ENCODE assay signal across 27 mouse cellular contexts in genomic region chr13:102094193-102094592, GRCm38 (mm10).
DNase-seq lines count a peak whose midpoint lies in the region; ATAC-seq and TF ChIP-seq lines count a peak whose summit lies in the region.
"Had no signal": no experiment of that assay in that cellular context is flagged by ENCODE, and none has a peak within 500 bp of the region (broad histone marks: within the 10 kb centered on the region; RNA-seq: fewer than 3 reads in every experiment).

No protein-coding gene starts in this region.

- H3K79me2 ChIP-seq in MEL (ENCODE audit: control insufficient read depth, insufficient read depth, low read length, poor library complexity) = no peaks in the 10 kb centered on the region

- H3K4me3 ChIP-seq in MEL (ENCODE audit: control insufficient read depth in 1 of 2, insufficient read depth in 1 of 2, low read depth in 2 of 2, low read length in 2 of 2) = no peak overlapping the region
- no peak overlapping the region for H3K4me3 ChIP-seq in layer of hippocampus, adult 2 months
- H3K4me3 ChIP-seq: embryonic facial prominence, embryonic 12.5 days; embryonic facial prominence, embryonic 15.5 days; gastrocnemius, adult 2 months; heart, embryonic 12.5 days; heart, embryonic 15.5 days had no signal

- no peaks in the 10 kb centered on the region for H3K9me3 ChIP-seq in MEL (replicated peaks; ENCODE audit: insufficient read depth, low read length)
- H3K9me3 ChIP-seq: embryonic facial prominence, embryonic 12.5 days; embryonic facial prominence, embryonic 15.5 days; heart, embryonic 12.5 days; heart, embryonic 15.5 days had no signal

- no peak for TF ChIP-seq POLR2A in MEL (IDR thresholded peaks at IDR 0.05; ENCODE audit: control insufficient read depth in 1 of 2, insufficient read depth in 1 of 2, low read depth in 1 of 2, low read length in 2 of 2, poor library complexity in 1 of 2)

- no peak for TF ChIP-seq CTCF in MEL (IDR thresholded peaks at IDR 0.05 in 2 of 3, conservative IDR thresholded peaks at IDR 0.05 in 1 of 3; ENCODE audit: control insufficient read depth in 1 of 3, insufficient read depth in 1 of 3, low read depth in 2 of 3, low read length in 3 of 3, poor library complexity in 1 of 3, severe bottlenecking in 1 of 3)
- no peak for TF ChIP-seq CTCF in layer of hippocampus, adult 2 months (conservative IDR thresholded peaks at IDR 0.05)

- no peak for TF ChIP-seq EP300 in MEL (IDR thresholded peaks at IDR 0.05; ENCODE audit: low read depth in 1 of 2, low read length in 2 of 2)

- H3K27ac ChIP-seq in MEL (ENCODE audit: control insufficient read depth, low read depth, low read length) = no peak overlapping the region
- no peak overlapping the region for H3K27ac ChIP-seq in layer of hippocampus, adult 2 months
- H3K27ac ChIP-seq: embryonic facial prominence, embryonic 12.5 days; embryonic facial prominence, embryonic 15.5 days; gastrocnemius, adult 2 months; heart, embryonic 15.5 days; hindbrain, embryonic 14.5 days; hindbrain, postnatal 0 days had no signal

- no peak for TF ChIP-seq RAD21 in MEL (IDR thresholded peaks at IDR 0.05; ENCODE audit: low read depth, low read length)

- no peak overlapping the region for H3K9ac ChIP-seq in MEL (ENCODE audit: control insufficient read depth, low read depth, low read length, poor library complexity, severe bottlenecking)
- H3K9ac ChIP-seq: embryonic facial prominence, embryonic 12.5 days; embryonic facial prominence, embryonic 15.5 days; forebrain, postnatal 0 days; heart, embryonic 12.5 days; heart, embryonic 15.5 days; hindbrain, embryonic 14.5 days had no signal

- ATAC-seq in granulocyte monocyte progenitor cell, adult 5-6 weeks (replicated peaks; ENCODE audit: poor library complexity, severe bottlenecking) = peak; percentile 85
- ATAC-seq in megakaryocyte progenitor cell, adult 5-6 weeks (replicated peaks; ENCODE audit: poor library complexity) = peak; percentile 69
- ATAC-seq: CD4-positive, CD25-positive, alpha-beta regulatory T cell, adult 4 months; forebrain, embryonic 14.5 days; forebrain, postnatal 0 days; hindbrain, postnatal 0 days; inflammation-experienced regulatory T-cells, adult 6 months; intestine, embryonic 16.5 days; Patski had no signal

- DNase-seq in 416B (ENCODE audit: low read depth) (peak; percentile 72), MEL (ENCODE audit: low read depth, low spot score) (no peak), liver (no peak)
- DNase-seq in layer of hippocampus, adult 2 months (ENCODE audit: low spot score in 2 of 2) = no peak
- no peak for DNase-seq in right cerebral cortex, adult 2 months (ENCODE audit: low spot score in 2 of 2)
- DNase-seq: adrenal gland, postnatal 10 days; cerebellum, adult 11-12 months; cerebellum, adult 8-10 months; cerebellum, postnatal 10 days; forebrain, postnatal 0 days; gastrocnemius, adult 2 months; gastrocnemius, postnatal 14 days; heart, postnatal 10 days; heart, postnatal 36 days had no signal

- H3K36me3 ChIP-seq in MEL (ENCODE audit: control insufficient read depth in 1 of 2, insufficient read depth in 2 of 2, low read length in 2 of 2) = no peaks in the 10 kb centered on the region
- H3K36me3 ChIP-seq: embryonic facial prominence, embryonic 12.5 days; embryonic facial prominence, embryonic 15.5 days; heart, embryonic 12.5 days; heart, embryonic 15.5 days had no signal

- no peaks in the 10 kb centered on the region for H3K27me3 ChIP-seq in MEL (ENCODE audit: control insufficient read depth in 1 of 2, insufficient read depth in 2 of 2, low read length in 2 of 2)
- H3K27me3 ChIP-seq: embryonic facial prominence, embryonic 12.5 days; embryonic facial prominence, embryonic 15.5 days; heart, embryonic 12.5 days; heart, embryonic 15.5 days; Patski had no signal

- H3K4me1 ChIP-seq in MEL (ENCODE audit: control insufficient read depth in 1 of 2, insufficient read depth in 2 of 2, low read length in 2 of 2) = no peaks in the 10 kb centered on the region
- H3K4me1 ChIP-seq: embryonic facial prominence, embryonic 12.5 days; embryonic facial prominence, embryonic 15.5 days; heart, embryonic 12.5 days had no signal

TF ChIP-seq in MEL, 35 proteins besides CTCF, POLR2A, EP300 and RAD21:
- TF ChIP-seq MAX (IDR thresholded peaks at IDR 0.05; ENCODE audit: low read length) (no peak), ZNF384 (IDR thresholded peaks at IDR 0.05; ENCODE audit: low read depth, low read length) (0 out of 2 replicates have a peak, but pooled peaks have one; percentile 10), MYC (IDR thresholded peaks at IDR 0.05; ENCODE audit: low read depth, low read length) (no peak)
TF ChIP-seq in MEL: peak in this region for 1.
